Mouse (Mus musculus) cerebellum, adult 11-12 months (tissue): ENCODE results near the gene Slc52a3.
"Not testable (repeated sequence)": the region's sequence is repeated elsewhere in the genome, so short reads cannot be mapped to it uniquely, and the experiment has no call there.

Experiments
- DNase-seq: peaks from one replicate; pipeline ENCODE4 v3.0.0; 2022

The Slc52a3 gene

DNA sequence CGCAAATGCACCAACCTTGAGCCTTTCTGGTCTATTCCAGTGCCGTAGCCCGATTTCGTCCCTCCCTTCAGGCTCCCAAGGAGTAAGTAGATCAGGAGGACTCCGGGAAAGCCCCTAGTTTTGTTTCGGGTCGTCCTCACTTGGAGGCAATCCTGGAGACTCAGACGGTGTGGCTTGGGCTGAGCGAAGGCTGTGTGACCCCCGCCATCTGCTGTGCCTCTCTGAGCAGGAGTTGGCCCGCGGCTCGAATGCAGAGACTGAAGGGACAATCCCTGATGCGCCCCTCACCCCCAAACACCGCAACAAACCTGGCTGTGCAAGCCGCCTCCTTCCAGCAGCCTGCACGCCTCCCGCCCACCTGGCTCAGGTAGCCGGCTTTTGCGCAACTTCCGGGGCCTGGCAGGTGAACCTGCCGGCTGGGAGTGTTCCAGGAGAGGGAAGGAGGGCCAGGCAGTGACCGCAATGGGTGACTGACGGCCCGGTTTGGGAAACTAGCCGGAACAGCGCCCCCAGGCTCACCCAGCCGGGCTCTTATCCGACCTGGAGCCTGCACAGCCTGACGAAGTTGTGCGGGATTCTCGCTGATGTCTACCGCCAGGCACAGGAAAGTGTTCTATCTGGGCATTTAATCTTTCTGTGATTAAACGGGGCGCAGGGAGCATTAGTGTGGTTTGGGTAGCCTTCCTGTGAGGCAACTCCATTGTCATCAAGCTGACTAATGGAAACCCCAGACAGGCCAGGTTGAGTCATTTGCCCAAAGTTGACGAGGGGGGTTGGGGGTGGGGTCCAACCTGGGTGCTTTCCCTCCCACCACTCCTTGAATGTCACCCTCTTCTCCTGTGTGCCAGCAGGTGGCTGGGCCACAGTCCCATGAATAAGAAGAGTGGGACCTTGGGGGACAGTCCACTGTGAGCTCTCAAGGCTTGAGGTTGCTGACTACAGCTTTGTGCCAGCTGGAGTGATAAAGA, 22.4 kb upstream of the Slc52a3 start:
- peak; percentile 60 for DNase-seq

DNA sequence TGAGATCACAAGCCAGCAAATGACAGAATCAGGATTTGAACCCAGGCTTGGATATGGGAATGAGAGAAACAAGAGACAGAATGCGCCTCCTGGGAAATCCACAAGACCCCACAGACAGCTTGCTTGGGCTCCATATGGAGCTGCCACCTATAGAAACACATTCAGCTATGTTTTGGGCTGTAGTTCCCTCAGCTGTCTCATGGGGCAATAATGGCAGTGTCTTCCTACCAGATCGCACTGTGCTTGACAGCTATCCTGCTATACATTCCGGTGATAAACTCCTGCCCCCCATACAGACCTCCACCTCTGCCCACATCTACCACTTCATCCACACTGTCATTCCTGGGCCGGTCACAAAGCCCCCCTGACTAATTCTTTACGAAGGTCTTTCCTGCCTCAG, 21.0 kb upstream of the Slc52a3 start:
- no peak for DNase-seq

- DNase-seq = no peak
Observed at GRCm38 (mm10) chr2:151976067-151976466, 20.2 kb upstream of the Slc52a3 start.

DNA sequence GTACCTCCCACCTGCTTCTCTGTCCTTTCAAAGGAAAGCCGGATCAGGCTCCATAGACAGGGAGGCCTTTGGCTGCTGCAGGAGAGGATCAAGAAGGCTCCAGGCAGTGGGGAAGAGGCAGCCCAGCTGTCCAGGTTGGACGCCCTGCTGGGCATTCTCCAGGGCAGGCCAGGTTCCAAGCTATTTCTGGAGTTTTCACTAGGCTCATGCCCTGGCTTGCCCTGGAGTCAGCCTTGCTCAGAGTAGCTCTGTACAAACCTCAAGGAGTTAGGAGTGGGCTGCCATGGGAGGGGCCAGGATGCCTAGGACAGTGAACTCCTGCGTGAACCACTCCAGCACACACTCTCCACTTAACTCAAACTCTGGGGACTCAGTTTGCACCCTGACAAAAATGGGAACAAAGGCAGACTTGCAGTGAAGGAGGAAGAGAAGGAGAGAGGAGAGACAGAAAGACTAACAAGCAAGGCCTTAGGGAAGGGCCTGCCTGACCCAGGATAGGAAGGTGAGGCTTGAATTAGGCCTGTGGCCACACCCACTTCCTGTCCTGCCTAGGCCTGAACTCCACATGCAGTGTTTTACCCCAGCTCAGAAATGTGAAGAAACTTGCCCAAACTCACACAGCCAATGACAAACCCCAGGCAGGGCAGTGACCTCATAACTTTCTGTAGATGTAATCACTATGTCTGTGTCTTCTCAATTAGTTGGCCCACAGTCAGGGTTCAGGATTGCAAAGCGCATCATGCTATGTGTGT, 18.4 kb upstream of the Slc52a3 start:
- peak; percentile 89 for DNase-seq

DNA sequence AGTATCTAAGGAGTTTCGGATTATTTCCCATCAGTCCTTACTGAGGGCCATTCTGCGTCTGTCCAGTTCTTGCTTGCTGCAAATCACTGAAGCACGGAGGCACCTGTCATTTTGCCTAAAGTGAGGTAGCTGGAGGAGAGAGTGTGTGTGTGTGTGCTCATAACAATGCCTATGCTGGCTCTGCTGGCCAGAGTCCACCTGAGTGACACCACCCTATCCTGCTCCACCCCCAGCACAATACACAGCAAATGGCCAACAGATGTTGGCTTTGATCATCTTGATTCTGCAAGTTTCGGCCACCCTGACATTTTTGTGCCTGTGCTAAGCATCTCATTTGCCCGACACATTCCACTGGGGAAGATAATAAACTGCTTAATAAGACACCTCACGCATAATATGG, 17.8 kb upstream of the Slc52a3 start:
- DNase-seq = peak; percentile 40

DNA sequence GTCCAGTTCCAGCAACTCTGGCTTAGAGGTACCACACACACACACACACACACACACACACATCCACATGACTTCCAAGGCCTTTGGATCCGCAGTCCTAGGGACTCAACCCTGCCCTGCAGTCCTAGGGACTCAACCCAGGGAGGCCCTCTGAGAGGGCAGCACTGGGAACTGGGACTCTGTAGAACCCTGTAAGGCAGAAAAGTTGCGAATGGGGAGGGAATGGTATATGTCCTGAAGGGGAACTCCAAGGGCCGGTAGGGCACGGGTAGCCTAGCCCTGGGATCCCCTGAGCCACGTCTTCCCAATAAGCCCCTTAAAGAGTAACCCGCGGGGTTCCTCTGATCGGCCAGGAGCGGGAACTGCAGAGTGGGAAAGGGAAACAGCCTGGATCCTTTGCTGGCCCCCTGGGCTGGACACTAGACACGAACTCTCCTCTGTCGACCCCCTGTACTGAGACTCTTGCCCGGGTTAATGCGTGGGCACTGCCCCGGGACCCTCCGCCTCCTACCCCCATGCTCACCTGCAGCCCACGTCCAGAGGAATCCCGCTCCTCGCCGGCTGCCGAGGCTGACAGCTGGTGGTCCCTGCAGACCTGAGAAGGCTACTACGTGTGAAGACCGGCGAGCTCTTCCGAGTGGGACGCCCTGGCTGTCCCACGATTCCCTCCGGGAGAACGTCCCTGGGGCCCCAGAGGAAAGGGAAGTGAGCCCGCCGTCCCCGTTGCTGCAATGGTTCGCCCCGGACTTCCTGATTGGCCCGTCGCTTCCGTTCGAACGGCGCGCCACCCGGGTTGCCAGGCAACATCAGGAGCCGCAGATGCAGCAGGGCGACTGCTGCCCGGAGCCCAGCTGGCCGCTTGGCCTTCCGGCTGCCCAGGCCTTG, 16.6 kb upstream of the Slc52a3 start, which contains the start of gene Fam110a:
Gene Fam110a, minus strand, starts transcription at position 750 of the 885 bp plus-strand sequence.
- DNase-seq = peak; percentile 86

- DNase-seq = no peak
Observed at GRCm38 (mm10) chr2:151980355-151980693, 16.0 kb upstream of the Slc52a3 start.

- no peak for DNase-seq
Observed at GRCm38 (mm10) chr2:151981268-151981667, 15.0 kb upstream of the Slc52a3 start.

DNA sequence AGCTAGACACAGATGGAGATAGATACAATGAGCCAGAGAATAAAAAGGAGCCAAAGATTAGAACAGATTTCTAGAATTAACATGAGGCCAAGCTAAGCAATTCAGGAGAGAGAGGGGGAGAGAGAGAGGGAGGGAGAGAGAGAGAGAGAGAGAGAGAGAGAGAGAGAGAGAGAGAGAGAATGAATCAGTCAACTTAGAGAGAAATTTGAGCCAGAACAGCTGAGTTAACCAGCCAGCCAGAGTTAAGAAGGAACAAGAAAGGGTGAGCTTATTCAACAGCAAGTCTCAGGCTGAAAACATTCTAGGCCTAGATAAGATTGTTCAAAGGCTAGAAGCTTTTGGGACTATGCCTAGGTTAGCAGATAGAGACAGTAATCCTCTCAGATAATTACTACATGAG, 13.8 kb upstream of the Slc52a3 start:
- DNase-seq = no peak

DNA sequence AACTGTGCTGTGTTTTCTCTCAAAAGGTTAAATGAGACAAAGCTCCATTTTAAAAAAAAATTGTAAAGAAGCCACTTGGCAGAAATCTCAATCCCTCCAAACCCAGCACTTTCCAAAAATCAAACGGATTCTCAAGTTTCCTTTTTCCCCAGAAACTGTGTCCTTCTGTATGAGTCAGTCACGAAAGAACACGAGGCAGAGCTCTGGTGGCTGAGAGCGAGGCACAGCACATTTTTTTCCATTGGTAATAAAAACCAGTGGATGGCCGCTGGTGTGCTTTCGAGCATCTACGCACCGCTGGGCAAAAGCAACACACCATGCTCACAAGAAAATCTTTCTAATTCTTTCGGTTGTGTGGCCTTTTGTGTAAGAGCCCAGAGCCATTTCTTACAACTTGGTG, 12.3 kb upstream of the Slc52a3 start:
- DNase-seq = no peak

GRCm38 (mm10) chr2:151985426-151986172, 10.7 kb upstream of the Slc52a3 start:
- DNase-seq = no peak

DNA sequence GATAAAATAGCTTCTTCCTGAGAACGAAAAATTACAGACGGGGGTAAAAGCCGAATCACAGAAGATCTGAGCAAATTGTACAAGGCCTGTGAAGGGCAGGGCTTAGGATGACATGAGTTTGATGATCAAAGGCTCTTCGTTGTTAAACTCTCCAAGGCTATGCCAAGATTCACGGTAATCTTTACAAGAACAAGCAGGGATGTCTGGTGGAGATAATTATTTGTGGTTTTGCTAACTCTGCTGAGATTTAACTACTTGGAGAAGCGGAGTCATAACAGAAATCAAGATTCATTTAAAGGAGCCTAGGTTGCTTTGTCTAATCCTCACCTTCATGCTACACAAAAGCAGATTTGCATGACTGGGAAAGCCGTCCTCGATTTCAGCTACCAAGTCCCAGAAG, 9.4 kb upstream of the Slc52a3 start:
- DNase-seq = no peak

DNA sequence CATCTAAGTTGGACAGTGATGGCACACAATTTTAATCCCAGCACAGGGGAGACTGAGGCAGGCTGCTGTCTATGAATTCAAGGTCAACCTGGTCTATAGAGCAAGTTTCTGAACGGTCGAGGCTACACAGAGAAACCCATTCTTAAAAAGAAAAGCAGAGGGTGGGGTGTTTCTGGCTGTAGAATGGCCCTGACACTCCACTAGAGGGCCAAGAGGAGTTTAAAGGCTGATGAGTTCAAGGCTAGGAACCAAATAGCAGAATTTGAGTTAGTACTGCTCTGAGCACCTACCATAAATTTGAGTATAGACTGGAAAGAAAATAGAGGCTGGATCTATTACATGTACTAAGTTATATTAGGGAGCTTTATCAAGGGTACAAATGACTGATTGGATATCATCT, 7.3 kb upstream of the Slc52a3 start:
- DNase-seq = no peak

- peak; percentile 64 for DNase-seq
Observed at GRCm38 (mm10) chr2:151990985-151991394, 5.3 kb upstream of the Slc52a3 start.

DNA sequence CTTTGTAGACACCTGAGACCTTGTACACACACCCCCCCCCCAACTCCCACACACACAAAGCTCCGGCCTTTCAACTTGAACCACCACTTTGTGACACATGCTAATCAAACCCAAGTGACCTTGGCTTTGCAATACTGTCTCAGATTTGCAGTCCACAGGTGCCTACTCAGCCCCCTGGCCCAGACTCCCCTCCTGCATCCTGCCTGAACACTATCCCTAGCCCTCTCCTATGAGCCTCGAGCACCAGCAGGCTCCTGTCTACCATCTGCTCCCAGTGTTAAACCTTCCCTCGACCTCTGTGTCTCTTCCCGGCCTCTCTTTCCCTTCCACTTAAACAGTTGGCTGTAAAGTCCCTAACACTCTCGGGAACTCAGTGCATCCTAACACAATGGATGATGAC, 4.9 kb upstream of the Slc52a3 start:
- no peak for DNase-seq

DNA sequence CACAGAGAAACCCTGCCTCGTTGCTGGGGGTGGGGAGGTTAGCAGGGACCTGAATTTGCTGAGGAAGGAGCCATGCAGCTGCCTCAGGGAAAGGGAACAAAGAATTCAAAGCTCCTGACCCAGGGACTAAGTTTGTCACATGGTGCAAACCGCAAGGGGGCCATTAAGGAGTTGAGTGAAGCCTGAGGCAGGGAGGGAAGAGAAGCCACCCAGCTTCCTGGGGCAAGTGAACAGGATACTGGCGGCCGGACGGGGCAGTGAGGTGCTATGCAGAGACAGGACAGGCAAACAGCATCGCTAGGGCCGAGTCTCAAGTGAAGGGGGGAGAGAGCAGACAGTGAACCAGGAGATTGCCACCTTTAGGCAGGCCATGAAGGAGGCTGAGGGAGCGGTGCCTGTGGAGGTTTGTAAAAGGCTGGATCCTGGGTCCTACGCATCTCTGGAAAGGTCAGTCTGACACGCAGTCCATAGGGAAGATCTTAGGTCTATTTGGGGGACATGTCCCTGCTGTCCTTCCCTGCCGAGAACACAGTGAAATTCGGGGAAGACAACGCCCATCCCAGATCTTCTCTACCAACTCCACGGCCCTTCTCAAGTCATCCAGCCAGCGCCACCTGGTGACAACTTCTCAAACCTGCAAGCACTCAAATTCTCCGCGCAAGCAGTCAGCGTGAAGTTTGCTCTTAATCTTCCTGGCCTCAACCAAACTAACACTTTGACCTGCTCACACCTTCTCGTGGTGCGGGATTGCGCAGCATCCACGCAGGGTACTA, 1.8 kb upstream of the Slc52a3 start:
- peak; percentile 47 for DNase-seq

- DNase-seq = not testable (repeated sequence)
Observed at GRCm38 (mm10) chr2:151997190-151997575, 872 bp downstream of the Slc52a3 start.

- no peak for DNase-seq
Observed at GRCm38 (mm10) chr2:151997776-151998504, 1.6 kb downstream of the Slc52a3 start.

- DNase-seq = no peak
Observed at GRCm38 (mm10) chr2:151998505-151998899, 2.2 kb downstream of the Slc52a3 start.

DNA sequence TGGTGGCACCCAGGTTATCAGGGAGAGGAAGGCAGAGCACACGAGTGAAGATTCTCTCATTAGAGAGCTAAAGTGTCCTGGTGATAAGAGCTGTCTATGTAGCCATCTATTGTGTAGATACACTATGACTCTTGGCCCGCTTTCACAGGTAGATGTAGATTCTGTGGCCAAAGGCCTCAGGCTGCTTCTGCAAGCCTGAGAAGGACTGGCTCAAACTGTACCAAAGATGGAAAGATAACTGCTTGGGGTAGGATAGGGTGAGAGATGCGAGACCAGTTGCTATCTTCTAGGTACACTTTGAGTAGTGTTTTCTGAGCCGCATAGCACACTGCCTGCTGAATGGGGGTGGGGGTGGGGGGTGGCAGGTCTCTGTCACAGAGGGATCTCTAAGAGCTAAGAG, 2.6 kb downstream of the Slc52a3 start:
- DNase-seq = no peak
